Mouse (Mus musculus) erythroblast, embryonic 14.5 days (primary cell): ENCODE data around the gene Syne1.

ENCODE experiments used
- GATA1 ChIP-seq: IDR thresholded peaks from 2 replicates; pipeline ENCODE4 v1.6.1; 2012; ENCODE audit warnings: low read length, inconsistent platforms, mixed read lengths
- TAL1 ChIP-seq: IDR thresholded peaks from 3 replicates; pipeline ENCODE4 v1.6.1; 2012; ENCODE audit warnings: low read length, inconsistent platforms, mixed read lengths

DNA sequence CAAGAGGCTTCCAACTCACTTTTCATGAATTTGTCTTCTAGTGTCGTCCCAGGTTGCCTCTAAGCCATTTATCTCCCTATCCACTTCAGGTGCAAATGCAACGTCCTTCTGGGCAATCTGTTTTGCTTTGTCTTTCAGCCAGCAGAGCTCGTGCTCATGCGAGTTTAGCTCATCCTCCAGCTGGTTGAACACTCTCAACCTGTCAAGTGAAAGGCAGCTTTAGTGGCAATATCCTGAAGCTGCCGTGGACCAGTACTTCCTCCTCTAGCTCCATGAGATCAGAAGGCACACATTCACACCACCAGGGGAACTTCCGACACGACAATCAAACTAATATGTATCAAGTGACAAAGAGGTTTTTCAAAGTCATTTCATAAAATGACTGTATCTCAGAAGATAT lies 228.7 kb downstream of the Syne1 start:
- TF ChIP-seq TAL1 (no peak), GATA1 (no peak)
